Mouse (Mus musculus): Measurements from ENCODE around the gene Sgcd. TPM values are rescaled to one million over a fixed set of nuclear protein-coding genes. Genes with fewer than 3 reads are reported as not detected.
"Not testable (repeated sequence)": the region's sequence is repeated elsewhere in the genome, so short reads cannot be mapped to it uniquely, and the experiment has no call there.

Sgcd gene
- polyA plus RNA-seq, 1 experiment = 52.2 TPM

DNA sequence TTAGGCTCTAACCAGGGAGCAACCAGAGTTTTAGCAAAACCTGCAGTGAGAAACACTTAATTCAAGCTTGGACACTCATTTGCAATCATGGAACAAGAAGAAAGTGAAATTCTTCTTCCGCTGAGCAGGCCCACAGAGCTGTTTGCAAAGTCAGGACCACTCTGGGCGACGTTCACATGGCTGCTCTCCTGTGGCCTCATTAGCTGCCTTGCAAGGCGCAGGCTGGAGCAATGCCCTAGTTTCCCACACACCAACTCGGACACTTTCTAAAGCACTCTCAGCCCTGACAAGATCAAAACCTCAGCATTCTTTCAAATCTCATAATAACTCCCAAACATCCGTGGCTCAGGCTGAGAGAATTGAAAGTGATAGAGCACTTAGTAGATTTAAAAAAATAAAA, 480.7 kb downstream of the Sgcd start:
- H3K4me1 ChIP-seq (ENCODE audit: control insufficient read depth, insufficient read depth, low read length) = no peaks in the 10 kb centered on the region
- H3K27ac ChIP-seq (ENCODE audit: insufficient read depth, low read length) = no peak overlapping the region
- TF ChIP-seq POLR2A (IDR thresholded peaks at IDR 0.05; ENCODE audit: low read depth, low read length) (no peak), CTCF (IDR thresholded peaks at IDR 0.05; ENCODE audit: borderline replicate concordance, insufficient read depth, low read length) (no peak)
- H3K4me3 ChIP-seq (ENCODE audit: insufficient read depth, low read length) = no peak overlapping the region

GRCm38 (mm10) chr11:47503236-47503635, 485.5 kb downstream of the Sgcd start:
- not testable (repeated sequence) for H3K4me1 ChIP-seq (ENCODE audit: control insufficient read depth, insufficient read depth, low read length); H3K27ac ChIP-seq (ENCODE audit: insufficient read depth, low read length); H3K4me3 ChIP-seq (ENCODE audit: insufficient read depth, low read length)

GRCm38 (mm10) chr11:47473493-47474230, 515.1 kb downstream of the Sgcd start:
- H3K27ac ChIP-seq (ENCODE audit: insufficient read depth, low read length) = no peak overlapping the region
- H3K4me1 ChIP-seq (ENCODE audit: control insufficient read depth, insufficient read depth, low read length) = no peaks in the 10 kb centered on the region
- TF ChIP-seq POLR2A (IDR thresholded peaks at IDR 0.05; ENCODE audit: low read depth, low read length) (no peak), CTCF (IDR thresholded peaks at IDR 0.05; ENCODE audit: borderline replicate concordance, insufficient read depth, low read length) (no peak)
- H3K4me3 ChIP-seq (ENCODE audit: insufficient read depth, low read length) = no peak overlapping the region

- H3K27ac ChIP-seq (ENCODE audit: insufficient read depth, low read length); H3K4me1 ChIP-seq (ENCODE audit: control insufficient read depth, insufficient read depth, low read length); H3K4me3 ChIP-seq (ENCODE audit: insufficient read depth, low read length): not testable (repeated sequence)
Measured at GRCm38 (mm10) chr11:47460700-47461099, 528.1 kb downstream of the Sgcd start.

GRCm38 (mm10) chr11:47460149-47460548, 528.6 kb downstream of the Sgcd start:
- no peaks in the 10 kb centered on the region for H3K4me1 ChIP-seq (ENCODE audit: control insufficient read depth, insufficient read depth, low read length)
- TF ChIP-seq POLR2A (IDR thresholded peaks at IDR 0.05; ENCODE audit: low read depth, low read length) = no peak
- no peak for TF ChIP-seq CTCF (IDR thresholded peaks at IDR 0.05; ENCODE audit: borderline replicate concordance, insufficient read depth, low read length)
- no peak overlapping the region for H3K27ac ChIP-seq (ENCODE audit: insufficient read depth, low read length)
- H3K4me3 ChIP-seq (ENCODE audit: insufficient read depth, low read length) = no peak overlapping the region

DNA sequence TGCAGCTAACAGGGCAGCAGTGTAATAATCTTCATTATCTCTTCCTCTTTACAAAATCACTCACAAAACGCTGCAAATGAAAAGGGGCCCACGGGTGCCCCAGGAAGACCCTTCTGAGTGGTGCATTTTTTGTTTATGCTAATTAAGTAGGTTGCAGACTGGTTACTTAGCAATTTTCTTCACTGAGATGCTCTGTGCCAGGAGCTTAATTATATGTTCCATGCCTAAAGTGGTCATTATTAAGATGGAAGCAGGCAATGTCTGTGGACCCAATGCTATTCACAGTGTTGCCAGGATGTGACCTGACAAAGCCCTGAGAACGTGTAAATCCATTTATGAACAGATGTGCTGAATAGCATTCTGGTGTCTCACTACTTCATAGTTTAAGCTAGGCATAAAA, 529.6 kb downstream of the Sgcd start:
- TF ChIP-seq POLR2A (IDR thresholded peaks at IDR 0.05; ENCODE audit: low read depth, low read length) = no peak
- no peak for TF ChIP-seq CTCF (IDR thresholded peaks at IDR 0.05; ENCODE audit: borderline replicate concordance, insufficient read depth, low read length)
- no peak overlapping the region for H3K27ac ChIP-seq (ENCODE audit: insufficient read depth, low read length)
- no peaks in the 10 kb centered on the region for H3K4me1 ChIP-seq (ENCODE audit: control insufficient read depth, insufficient read depth, low read length)
- H3K4me3 ChIP-seq (ENCODE audit: insufficient read depth, low read length) = no peak overlapping the region

- Histone ChIP-seq H3K4me1 (ENCODE audit: control insufficient read depth, insufficient read depth, low read length) (no peaks in the 10 kb centered on the region), H3K4me3 (ENCODE audit: insufficient read depth, low read length) (no peak overlapping the region), H3K27ac (ENCODE audit: insufficient read depth, low read length) (no peak overlapping the region)
- TF ChIP-seq POLR2A (IDR thresholded peaks at IDR 0.05; ENCODE audit: low read depth, low read length) = no peak
- TF ChIP-seq CTCF (IDR thresholded peaks at IDR 0.05; ENCODE audit: borderline replicate concordance, insufficient read depth, low read length) = no peak
Measured at GRCm38 (mm10) chr11:47447790-47448189, 541.0 kb downstream of the Sgcd start.

DNA sequence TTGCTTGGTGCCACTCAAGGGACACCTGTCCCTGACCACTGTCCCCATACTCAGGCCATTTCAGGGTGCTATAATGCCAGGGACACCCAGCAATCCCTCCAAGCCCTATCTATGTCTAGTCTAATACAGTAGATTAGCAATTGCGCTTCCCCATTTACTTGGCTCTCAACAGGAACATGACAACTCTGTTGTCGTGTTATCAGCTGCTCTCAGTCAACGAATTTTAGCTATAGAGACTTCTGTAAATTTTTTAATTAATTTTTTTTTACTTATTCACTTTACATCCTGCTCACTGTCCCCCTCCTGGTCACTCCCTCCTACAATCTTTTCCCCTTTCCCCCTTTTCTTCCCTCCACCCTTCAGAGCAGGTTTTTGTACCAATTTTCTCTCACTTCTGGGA, 542.4 kb downstream of the Sgcd start:
- TF ChIP-seq POLR2A (IDR thresholded peaks at IDR 0.05; ENCODE audit: low read depth, low read length) (no peak), CTCF (IDR thresholded peaks at IDR 0.05; ENCODE audit: borderline replicate concordance, insufficient read depth, low read length) (no peak)
- H3K4me1 ChIP-seq (ENCODE audit: control insufficient read depth, insufficient read depth, low read length) = no peaks in the 10 kb centered on the region
- H3K4me3 ChIP-seq (ENCODE audit: insufficient read depth, low read length) = no peak overlapping the region
- no peak overlapping the region for H3K27ac ChIP-seq (ENCODE audit: insufficient read depth, low read length)

- TF ChIP-seq CTCF (IDR thresholded peaks at IDR 0.05; ENCODE audit: borderline replicate concordance, insufficient read depth, low read length) (no peak), POLR2A (IDR thresholded peaks at IDR 0.05; ENCODE audit: low read depth, low read length) (no peak)
- H3K4me1 ChIP-seq (ENCODE audit: control insufficient read depth, insufficient read depth, low read length) = no peaks in the 10 kb centered on the region
- no peak overlapping the region for H3K27ac ChIP-seq (ENCODE audit: insufficient read depth, low read length)
- no peak overlapping the region for H3K4me3 ChIP-seq (ENCODE audit: insufficient read depth, low read length)
Measured at GRCm38 (mm10) chr11:47445683-47446082, 543.1 kb downstream of the Sgcd start.

GRCm38 (mm10) chr11:47442266-47442665, 546.5 kb downstream of the Sgcd start:
- no peaks in the 10 kb centered on the region for H3K4me1 ChIP-seq (ENCODE audit: control insufficient read depth, insufficient read depth, low read length)

DNA sequence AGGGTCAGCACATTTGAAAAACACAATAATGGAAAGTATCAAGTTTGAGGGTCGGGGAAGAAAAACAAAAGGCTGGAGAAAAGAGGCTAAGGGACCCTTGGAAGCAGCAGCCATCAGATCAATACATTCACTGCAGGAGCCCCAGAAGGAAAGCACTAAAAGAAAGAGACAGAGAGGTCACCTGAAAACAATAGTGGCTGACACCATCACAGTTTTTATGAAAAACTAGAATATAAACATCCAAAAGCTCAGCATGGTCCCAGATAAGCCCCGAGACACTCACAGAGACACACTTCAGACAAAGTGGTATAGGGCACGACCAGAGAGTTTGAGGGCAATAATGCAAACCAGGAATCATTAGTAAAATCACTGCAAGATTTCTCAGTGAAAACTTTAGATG, 589.2 kb downstream of the Sgcd start:
- Histone ChIP-seq H3K4me3 (ENCODE audit: insufficient read depth, low read length) (no peak overlapping the region), H3K4me1 (ENCODE audit: control insufficient read depth, insufficient read depth, low read length) (no peaks in the 10 kb centered on the region), H3K27ac (ENCODE audit: insufficient read depth, low read length) (no peak overlapping the region)
- no peak for TF ChIP-seq CTCF (IDR thresholded peaks at IDR 0.05; ENCODE audit: borderline replicate concordance, insufficient read depth, low read length)
- no peak for TF ChIP-seq POLR2A (IDR thresholded peaks at IDR 0.05; ENCODE audit: low read depth, low read length)

More at GRCm38 (mm10) chr11:47442266-47442665, 546.5 kb downstream of the Sgcd start:
- Histone ChIP-seq H3K4me3 (ENCODE audit: insufficient read depth, low read length) (no peak overlapping the region), H3K27ac (ENCODE audit: insufficient read depth, low read length) (no peak overlapping the region)
- TF ChIP-seq CTCF (IDR thresholded peaks at IDR 0.05; ENCODE audit: borderline replicate concordance, insufficient read depth, low read length) (no peak), POLR2A (IDR thresholded peaks at IDR 0.05; ENCODE audit: low read depth, low read length) (no peak)

GRCm38 (mm10) chr11:47390798-47391197, 598.0 kb downstream of the Sgcd start:
- H3K4me1 ChIP-seq (ENCODE audit: control insufficient read depth, insufficient read depth, low read length); H3K4me3 ChIP-seq (ENCODE audit: insufficient read depth, low read length); H3K27ac ChIP-seq (ENCODE audit: insufficient read depth, low read length): not testable (repeated sequence)
